Mouse (Mus musculus) 3T3-L1 (cell line): ENCODE data around the gene Car10.
A peak's percentile ranks its signal among the peaks of the same experiment; 100 is the strongest.

Experiments used
- DNase-seq: peaks from one replicate; pipeline ENCODE4 v3.0.0-alpha.2; 2015; ENCODE audit warnings: low read depth, low spot score

The Car10 gene

DNA sequence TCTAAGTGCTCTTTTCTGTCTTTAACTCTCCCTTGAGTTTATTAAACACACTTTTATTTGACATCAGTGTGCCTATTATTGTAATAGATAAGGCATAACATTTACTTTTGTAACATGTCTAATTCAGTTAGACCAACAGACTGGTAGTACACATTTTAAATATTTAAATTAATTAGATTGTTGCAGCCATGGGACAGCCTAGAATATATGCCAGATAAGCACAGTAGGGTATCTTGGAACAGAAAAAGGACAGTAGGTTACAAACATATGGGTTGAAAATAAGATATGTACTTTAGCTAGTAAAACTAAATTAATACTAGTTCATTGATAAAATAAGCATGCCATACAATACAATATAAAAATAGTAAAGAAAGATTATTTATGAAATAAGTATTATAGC, 74.6 kb downstream of the Car10 start:
- DNase-seq = no peak

- no peak for DNase-seq
Observed at GRCm38 (mm10) chr11:93173533-93174308, 75.9 kb downstream of the Car10 start.

- DNase-seq = no peak
Observed at GRCm38 (mm10) chr11:93185477-93185876, 87.6 kb downstream of the Car10 start.

- no peak for DNase-seq
Observed at GRCm38 (mm10) chr11:93186163-93186562, 88.3 kb downstream of the Car10 start.

DNA sequence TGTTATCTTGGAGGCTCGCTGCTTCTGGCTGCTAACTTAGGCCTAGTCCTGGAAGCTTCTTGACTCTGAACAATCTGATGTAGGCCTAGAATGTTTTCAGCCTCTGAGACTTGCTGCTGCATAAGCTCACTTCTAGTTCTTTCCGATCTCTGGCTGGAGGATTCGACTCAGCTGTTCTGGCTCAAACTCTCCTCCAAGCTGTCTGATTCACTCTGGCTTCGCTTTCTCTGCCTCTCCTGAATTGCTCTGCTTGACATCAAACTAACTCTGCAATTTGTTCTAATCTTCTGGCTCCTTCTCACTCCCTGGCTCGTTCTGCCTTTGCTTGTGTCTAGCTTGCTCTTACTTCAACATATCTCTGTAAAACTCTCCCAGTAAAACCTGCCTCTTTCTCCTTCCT, 90.8 kb downstream of the Car10 start:
- no peak for DNase-seq

DNA sequence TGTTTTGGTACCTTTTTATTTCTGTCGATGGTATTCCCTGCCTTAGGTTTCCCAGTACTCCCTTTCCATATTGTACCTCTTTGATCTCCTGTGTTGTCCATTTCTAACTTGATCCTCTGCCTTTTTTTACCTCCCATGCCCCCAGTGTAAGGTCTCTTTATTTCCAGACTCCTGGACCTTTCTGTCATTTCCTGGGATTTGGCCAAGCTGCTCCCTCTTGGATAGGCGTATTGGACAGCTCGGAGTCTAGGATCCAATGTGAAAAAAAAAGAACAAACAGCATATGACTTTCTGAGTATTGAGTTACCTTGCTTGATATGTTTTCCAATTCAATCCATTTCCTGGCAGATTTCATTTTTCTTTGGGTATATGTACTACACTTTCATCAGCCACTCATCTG, 102.2 kb downstream of the Car10 start:
- no peak for DNase-seq

- no peak for DNase-seq
Observed at GRCm38 (mm10) chr11:93217457-93217856, 119.6 kb downstream of the Car10 start.

- no peak for DNase-seq
Observed at GRCm38 (mm10) chr11:93230057-93230456, 132.2 kb downstream of the Car10 start.

DNA sequence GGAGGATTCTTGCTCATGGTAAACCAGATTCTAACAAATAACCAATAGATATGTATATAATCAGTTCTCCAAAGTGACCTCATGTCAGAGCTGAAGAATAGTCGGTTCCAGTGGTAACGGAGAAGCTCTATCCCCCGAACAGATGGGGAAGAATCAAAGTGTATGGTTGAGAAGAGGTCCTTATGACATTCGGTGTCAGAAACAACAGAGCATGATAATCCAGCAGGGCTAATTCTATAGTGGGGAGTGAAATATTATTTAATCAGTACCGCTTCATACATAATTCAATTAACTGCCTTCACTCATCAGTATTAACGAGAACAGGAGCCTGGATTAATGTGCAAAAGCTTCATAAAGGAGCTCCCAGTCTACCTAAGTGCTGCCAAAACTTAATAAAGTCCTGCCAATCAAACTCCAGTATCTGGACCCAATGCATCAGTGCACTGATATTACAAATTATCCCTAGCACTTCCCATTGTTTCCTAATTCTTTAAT, 152.0 kb downstream of the Car10 start:
- DNase-seq = no peak

GRCm38 (mm10) chr11:93251766-93252165, 153.9 kb downstream of the Car10 start:
- DNase-seq = no peak

DNA sequence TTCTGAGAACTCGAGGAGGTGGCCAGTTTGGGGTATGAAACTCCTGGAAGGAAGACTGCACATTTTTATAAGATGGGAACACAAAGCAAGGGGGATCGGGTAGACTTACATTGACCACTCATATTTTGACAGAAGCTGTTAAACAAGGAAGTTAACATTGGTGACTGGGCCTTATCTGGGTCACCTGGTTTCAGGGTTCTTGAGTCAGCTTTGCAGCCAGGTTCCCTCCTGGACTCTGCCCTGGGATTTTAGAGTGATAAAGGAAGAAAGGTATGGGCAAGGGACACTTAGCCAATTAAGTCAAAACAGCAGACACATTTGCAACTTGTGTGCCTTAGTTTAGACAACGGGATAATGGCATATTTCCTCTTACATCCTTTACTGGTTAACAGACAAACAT, 166.2 kb downstream of the Car10 start:
- no peak for DNase-seq

DNA sequence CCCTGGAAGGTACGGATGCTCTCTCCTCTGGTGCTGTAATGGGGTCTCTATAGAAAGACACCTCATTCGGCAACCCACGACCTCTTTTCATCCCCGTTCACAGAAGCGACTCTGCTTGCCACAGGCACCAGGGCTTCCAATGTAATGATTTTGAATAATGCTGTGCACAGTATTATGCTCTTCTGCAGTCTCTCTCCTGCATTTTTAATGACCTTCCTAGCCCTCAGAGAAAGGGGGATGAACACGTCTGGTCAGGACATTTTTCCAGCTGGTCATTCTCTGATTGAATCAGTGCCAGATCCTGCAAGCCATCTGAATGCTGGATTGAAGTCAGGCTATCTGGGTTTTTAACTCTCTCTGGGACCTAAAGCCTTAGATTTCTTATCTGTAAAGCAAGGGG, 174.2 kb downstream of the Car10 start:
- no peak for DNase-seq

DNA sequence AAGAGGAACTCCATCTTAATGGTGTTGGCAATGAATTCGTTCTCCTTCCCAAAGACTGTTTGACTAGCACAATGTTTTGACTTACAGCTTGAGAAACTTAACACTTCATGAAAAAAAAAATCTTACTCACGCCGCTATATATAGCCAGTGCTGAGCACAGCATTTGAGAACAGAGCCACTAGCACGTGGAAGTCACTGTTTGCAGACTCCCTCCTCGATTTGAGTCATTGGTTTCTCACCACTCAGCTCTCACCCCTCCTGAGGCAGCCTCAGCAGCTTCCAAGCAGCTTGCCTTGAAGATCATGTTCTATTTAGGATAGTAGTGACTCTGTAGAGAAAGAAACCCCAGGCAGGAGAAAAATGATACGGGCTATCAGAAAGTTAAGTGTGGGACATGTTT, 176.1 kb downstream of the Car10 start:
- no peak for DNase-seq

DNA sequence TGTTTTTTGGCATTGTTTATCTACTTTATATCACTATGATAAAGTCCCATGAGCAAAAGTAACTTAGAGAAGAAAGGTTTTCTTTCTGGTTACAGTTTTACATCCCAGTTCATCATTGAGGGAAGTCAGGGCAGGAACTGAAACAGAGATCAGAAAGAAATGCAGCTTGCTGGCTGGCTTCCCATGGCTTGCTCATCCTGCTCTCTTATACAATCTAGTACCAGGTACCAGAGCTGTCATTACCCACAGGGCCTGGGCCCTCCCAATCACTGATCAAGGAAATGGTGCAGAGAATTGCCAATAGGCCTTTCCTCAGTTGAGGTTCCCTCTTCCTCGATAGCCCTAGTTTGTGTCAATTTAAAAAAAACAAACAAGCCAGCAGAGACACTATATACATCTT, 195.8 kb downstream of the Car10 start:
- no peak for DNase-seq

- DNase-seq = no peak
Observed at GRCm38 (mm10) chr11:93309981-93310380, 212.2 kb downstream of the Car10 start.

- no peak for DNase-seq
Observed at GRCm38 (mm10) chr11:93337756-93338155, 239.9 kb downstream of the Car10 start.

DNA sequence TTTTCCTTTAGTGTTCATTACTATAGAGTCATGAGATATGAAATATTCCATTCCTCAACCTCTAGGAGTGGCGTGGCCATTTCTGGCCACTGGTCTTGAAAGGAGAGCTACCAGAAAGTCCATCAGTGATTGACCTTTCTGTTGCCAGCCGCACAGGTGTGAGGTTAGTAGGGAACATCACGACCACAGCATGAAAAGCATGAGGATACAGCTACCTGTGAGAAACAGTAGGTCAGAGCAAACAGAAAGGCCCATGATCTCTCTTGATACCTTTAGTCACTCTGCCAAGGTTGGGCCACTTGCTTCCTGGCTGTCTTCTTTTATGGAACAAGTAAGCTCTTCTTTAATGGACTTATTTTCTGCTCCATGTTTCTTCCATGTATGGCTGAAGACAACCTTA, 246.1 kb downstream of the Car10 start:
- DNase-seq = no peak

- DNase-seq = no peak
Observed at GRCm38 (mm10) chr11:93344869-93345268, 247.0 kb downstream of the Car10 start.

DNA sequence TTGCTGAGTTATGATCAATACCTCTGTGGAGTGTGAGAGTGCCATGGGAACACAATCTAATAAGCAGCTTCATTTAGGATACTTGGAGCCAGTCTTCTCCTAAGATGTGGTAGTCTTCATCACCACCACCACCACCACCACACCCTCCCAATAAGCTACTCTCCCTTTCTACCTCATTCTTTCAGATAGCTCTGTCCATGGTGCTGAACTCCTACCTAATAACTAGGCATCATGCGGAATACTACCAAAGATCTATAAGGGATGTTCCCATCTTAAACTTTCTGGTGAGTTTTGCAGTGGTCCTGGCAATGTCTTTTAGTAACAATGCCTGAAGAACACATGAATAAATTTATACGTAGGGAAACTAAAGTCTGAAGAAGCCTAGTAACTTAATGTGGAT, 263.7 kb downstream of the Car10 start:
- DNase-seq = peak; percentile 16

DNA sequence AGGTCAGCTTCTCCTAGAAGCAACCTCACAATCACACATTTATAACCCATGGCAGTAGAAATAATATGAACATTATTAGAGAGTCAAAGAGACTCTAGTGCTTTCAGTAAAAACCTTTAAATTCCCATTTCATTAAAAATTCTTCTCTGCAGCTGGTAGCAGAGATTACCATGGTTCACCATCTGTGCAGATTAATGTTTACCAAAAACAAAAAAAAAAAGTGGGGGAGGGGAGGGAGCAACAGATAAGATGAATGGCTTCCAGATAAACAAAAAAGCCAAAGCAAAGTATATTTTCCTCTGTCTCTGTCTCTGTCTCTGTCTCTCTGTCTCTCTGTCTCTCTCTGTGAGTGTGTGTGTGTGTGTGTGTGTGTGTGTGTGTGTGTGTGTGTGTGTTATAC, 266.3 kb downstream of the Car10 start:
- no peak for DNase-seq

- no peak for DNase-seq
Observed at GRCm38 (mm10) chr11:93367244-93367643, 269.4 kb downstream of the Car10 start.

DNA sequence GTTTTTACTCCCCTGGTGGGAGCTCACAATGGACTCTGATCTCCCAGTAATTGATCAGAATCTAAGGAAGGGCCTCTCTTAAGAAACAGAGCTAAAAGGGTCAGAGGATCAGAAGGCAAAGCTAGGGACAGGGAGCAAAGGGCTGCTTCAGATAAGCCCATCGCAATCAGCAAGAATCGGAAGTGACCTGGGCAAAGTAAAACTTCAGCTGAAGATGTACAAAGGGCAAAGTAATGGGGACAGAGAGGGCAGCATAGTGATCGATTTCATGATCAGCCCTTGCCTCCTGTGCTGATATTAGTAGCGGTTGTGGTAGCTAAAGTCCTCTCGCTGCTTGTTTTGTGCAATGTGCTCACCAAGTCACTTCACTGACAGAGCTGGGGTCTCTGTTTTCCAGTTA, 269.9 kb downstream of the Car10 start:
- no peak for DNase-seq

DNA sequence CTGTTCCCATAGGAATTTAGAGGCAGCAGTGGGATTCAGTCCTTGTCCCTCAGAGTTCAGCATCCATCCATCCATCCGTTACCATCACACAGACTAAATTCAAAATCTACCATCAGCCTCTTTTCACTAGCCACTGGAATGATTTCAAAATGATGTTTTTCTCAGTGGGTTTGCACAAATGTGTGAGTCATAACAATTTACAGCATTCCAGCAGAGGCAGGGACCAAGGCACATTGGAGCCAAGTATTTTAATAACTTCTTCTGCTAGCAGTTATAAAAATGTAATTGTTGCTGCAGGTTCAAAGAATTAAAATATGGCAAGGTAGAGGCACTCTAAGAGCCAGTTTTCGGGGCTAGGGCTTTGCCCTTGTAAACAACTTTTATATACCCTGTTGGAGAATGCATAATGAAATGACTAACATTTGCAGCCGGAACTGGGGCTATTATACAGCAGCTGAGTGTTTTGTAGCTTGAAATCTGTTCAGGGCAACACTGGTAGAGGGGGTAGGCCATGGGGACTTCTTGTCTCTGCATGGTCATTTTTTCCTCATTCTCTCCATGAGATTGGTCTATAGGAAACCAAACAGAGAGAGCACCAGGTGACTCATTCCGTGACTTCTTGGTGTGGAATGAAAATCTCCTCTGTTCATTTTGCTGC, 276.0 kb downstream of the Car10 start:
- no peak for DNase-seq
